Mouse (Mus musculus): ENCODE results near the gene Acacb.

Gene Acacb

GRCm38 (mm10) chr5:114264791-114265190 is 118.5 kb downstream of the Acacb start:
- no peak for DNase-seq (ENCODE audit: low read depth, low spot score)

GRCm38 (mm10) chr5:114268646-114269045 is 122.3 kb downstream of the Acacb start:
- DNase-seq (ENCODE audit: low read depth, low spot score) = no peak

GRCm38 (mm10) chr5:114269499-114269898 is 123.2 kb downstream of the Acacb start:
- no peak for DNase-seq (ENCODE audit: low read depth, low spot score)

GRCm38 (mm10) chr5:114269984-114270383 is 123.6 kb downstream of the Acacb start:
- DNase-seq (ENCODE audit: low read depth, low spot score) = no peak

- peak; percentile 53 for DNase-seq (ENCODE audit: low read depth, low spot score)
These were observed 127.5 kb downstream of the Acacb start, which contains the start of gene Foxn4 for GRCm38 (mm10) chr5:114273693-114274402. Gene Foxn4 (minus strand): TSS chr5:114273807.

- DNase-seq (ENCODE audit: low read depth, low spot score) = no peak
These were observed 129.0 kb downstream of the Acacb start for GRCm38 (mm10) chr5:114275339-114275738.

- no peak for DNase-seq (ENCODE audit: low read depth, low spot score)
These were observed 129.7 kb downstream of the Acacb start for GRCm38 (mm10) chr5:114275991-114276390.

GRCm38 (mm10) chr5:114279382-114280143 is 133.2 kb downstream of the Acacb start:
- DNase-seq (ENCODE audit: low read depth, low spot score) = no peak

GRCm38 (mm10) chr5:114282346-114282745 is 136.0 kb downstream of the Acacb start:
- no peak for DNase-seq (ENCODE audit: low read depth, low spot score)

GRCm38 (mm10) chr5:114284604-114285397 is 138.5 kb downstream of the Acacb start:
- DNase-seq (ENCODE audit: low read depth, low spot score) = peak; percentile 37

- no peak for DNase-seq (ENCODE audit: low read depth, low spot score)
These were observed 139.0 kb downstream of the Acacb start for GRCm38 (mm10) chr5:114285398-114285700.

- no peak for DNase-seq (ENCODE audit: low read depth, low spot score)
These were observed 139.8 kb downstream of the Acacb start for GRCm38 (mm10) chr5:114286102-114286501.

GRCm38 (mm10) chr5:114286872-114287571 is 140.7 kb downstream of the Acacb start:
- DNase-seq (ENCODE audit: low read depth, low spot score) = no peak

- DNase-seq (ENCODE audit: low read depth, low spot score) = no peak
These were observed 142.1 kb downstream of the Acacb start for GRCm38 (mm10) chr5:114288396-114288795.

- DNase-seq (ENCODE audit: low read depth, low spot score) = no peak
These were observed 142.5 kb downstream of the Acacb start, which contains the start of gene Myo1h for GRCm38 (mm10) chr5:114288874-114289273. Gene Myo1h (plus strand): TSS chr5:114289166.

- DNase-seq (ENCODE audit: low read depth, low spot score) = no peak
These were observed 143.7 kb downstream of the Acacb start for GRCm38 (mm10) chr5:114290004-114290403.

GRCm38 (mm10) chr5:114296693-114297631 is 150.6 kb downstream of the Acacb start:
- DNase-seq (ENCODE audit: low read depth, low spot score) = no peak

GRCm38 (mm10) chr5:114298212-114298894 is 152.0 kb downstream of the Acacb start:
- no peak for DNase-seq (ENCODE audit: low read depth, low spot score)

- DNase-seq (ENCODE audit: low read depth, low spot score) = no peak
These were observed 153.0 kb downstream of the Acacb start for GRCm38 (mm10) chr5:114299156-114299855.
